Mouse (Mus musculus) ES-CJ7 (cell line): ENCODE results near the gene Cntrob.
A peak's percentile ranks its signal among the peaks of the same experiment; 100 is the strongest.

ENCODE experiments used
- DNase-seq: peaks from one replicate; pipeline ENCODE4 v3.0.0; 2011; ENCODE audit warnings: low read depth, low spot score

Gene Cntrob

DNA sequence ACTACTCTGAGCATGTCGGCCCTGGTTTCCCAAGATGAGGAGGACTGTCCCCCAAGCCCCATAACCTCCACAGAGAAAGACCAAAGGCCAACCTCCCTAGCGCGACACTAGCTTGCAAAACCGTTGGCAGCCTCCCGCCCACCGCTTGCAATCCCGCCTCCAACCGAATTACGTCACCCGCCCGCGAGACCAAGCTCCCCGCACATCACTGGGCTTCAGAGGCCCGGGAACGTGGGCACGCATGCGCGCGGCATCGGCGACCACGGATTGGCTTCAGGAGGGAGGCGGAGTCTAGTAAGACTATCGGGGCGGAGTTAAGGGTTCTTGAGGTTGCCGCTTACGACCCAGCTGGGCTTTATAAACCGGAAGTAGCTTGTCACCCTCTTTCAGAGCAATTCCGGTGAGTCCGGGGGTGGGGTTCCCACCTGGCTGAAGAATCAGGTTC is at the start of gene Cntrob, which contains the start of gene Trappc1:
Gene Cntrob, minus strand, starts transcription at position 109 of the 445 bp plus-strand sequence.
Gene Trappc1, plus strand, starts transcription at position 314 of the 445 bp plus-strand sequence.
- peak; percentile 100 for DNase-seq

DNA sequence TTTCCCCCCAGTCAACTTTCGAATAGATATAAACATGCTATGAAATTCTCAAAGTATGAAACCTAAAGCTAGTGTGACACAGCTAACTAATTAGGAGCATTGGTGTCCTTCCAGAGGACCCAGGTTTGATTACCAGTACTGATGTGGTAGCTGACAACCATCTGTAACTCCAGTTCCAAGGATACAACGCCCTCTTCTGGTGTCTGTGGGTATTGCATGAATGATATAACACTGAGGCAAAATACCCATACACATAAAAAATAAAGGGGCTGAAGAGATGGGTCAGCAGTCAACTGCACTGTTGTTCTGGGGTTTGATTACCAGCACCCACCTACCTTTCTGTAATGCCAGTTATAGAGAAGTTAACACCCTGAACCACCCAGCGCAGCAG is 49.2 kb upstream of the Cntrob start:
- peak; percentile 63 for DNase-seq

DNA sequence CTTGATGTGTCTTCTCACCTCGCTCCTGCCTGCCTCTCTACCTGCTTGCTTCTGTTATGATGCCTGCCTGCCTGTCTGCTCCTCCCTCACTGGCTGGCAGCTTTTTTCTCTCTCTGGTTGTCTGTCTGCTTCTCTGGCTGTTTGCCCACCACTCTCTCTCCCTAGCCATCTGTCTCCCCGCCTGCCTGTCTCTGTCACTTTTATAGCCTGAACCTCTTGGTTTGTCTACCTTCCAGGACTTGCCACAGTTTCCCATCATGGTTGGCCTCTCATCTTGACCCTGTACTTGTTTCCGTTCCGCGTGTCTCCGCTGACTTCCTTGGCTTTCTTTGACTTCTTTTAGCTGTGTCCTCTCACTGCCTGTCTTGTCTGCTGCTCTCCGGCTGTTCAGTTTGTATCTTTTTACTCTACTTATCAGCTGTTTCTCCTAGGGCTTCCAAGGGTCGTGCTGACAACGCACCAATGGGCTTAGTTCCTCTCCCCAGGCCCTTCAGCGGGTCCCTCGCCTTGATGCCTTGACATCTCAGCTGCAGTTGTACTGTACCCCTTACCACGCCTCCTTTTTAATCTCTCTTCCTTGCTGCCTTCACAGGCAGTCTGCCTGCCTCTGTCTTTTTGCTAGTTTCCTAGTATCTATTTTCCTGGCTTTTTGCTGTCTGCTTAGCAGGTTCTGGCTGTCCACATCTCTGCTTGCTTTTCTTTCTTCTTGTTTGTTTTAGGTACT is 48.6 kb upstream of the Cntrob start:
- DNase-seq: no peak

DNA sequence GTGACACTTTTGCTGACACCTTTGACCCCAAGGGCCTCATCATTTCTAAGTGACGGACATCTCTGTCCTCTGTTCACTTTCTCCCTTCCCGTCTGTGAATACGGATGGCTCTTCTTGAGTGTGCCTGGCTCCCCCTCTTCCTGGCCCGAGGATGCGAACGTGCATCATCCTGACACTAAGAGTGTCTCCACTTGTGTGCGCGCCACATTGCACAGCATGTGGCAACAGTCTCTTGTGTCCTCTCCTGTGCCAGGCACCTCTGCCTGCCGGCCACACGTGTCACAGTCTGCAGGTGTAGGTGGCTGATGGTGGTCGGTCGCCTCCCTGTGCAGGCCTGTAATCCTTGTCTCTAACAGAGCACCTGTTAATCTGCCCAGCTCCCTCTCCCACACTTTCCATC is 48.0 kb upstream of the Cntrob start:
- DNase-seq: no peak

DNA sequence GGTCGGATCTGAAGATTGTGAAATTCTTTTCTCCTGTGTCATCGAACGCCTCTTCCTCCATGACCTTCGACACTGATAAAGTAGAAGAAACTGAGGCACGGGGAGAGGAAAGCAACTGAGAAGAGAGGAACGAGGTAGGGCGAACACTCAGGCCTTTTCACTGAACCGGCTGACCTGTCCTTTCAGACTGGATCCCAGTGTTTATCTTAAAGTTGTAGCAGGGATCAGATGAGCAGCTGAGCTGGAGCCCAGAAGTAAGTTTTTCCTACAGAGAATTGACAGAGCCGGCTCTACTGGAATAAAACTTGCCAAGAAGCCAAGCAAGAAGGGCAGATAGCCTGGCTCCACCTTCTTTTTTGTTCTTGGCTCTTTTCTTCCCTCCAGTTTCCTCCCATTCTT is 47.2 kb upstream of the Cntrob start:
- no peak for DNase-seq

DNA sequence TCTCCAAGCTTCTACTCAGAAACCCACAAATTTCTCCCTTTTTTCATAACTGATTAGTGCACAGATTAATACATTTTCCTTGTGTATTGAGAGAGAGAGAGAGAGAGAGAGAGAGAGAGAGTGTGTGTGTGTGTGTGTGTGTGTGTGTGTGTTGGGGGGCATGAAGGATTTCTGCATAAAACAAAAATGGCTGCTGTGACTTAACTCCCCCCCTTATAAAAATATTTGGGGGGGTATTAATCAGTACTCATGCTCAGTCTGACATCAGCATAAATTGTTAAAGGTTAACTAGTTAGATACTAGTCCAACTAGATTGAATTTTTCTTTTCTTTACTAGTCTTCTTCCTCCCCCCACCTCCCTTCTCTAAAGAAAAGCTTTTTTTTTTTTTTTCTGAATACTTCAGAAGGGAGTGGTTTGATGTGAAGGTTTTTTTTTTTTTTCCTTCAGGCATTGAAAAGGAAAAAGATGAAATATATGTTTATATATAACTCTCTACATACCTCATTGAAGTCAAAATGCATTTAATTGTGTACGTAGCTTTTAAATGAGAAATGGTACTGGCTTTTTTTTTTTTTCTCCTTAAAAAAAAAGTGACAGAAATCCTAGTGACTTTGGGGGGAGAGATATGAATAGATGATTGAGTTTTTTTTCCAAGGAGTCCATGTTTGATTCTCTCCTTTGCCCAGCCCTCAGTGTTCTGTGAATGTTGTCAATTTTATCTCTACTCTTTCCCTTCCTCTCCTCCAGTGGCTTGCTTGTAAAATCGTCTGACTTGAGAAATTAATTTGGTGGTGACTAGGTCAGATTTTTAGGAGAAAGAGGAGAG is 46.6 kb upstream of the Cntrob start:
- DNase-seq: no peak

DNA sequence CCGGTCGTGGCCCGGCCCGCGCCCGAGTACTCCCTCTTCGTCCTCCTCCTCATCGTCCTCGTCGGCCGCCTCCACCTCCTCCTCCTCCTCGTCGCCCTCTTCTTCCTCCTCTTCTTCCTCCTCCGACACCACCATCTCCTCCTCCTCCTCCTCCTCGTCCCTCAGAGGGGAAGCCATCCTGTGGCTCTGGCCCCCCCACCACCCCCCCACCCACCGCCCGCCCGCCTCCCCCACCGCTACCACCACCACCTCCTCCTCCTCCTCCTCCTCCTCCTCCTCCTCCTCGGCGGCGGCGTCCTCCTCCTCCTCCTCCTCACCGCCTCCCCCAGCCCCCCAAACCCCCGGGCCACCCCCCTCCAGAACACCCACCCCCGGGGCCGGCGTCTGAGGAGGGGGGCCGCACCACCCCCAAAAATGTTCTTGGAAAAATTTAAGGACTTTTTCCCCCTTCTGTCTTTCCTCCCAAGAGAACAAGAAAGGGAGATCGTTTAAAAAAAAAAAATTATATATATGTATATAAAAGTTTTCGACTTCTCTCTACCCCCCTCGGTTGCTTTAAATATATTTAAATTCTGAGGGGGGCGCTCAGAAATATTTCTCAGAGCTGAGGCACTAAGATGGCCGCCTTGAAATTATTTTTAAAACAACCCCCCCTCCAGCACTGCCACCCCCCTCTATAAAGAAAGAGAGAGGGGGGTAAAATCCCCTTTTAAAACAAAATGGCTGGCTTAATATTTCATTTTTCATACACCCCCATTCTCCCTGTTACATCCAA is 45.8 kb upstream of the Cntrob start, which contains the start of gene Chd3:
Gene Chd3, minus strand, starts transcription at position 192 of the 775 bp plus-strand sequence.
- DNase-seq: no peak

DNA sequence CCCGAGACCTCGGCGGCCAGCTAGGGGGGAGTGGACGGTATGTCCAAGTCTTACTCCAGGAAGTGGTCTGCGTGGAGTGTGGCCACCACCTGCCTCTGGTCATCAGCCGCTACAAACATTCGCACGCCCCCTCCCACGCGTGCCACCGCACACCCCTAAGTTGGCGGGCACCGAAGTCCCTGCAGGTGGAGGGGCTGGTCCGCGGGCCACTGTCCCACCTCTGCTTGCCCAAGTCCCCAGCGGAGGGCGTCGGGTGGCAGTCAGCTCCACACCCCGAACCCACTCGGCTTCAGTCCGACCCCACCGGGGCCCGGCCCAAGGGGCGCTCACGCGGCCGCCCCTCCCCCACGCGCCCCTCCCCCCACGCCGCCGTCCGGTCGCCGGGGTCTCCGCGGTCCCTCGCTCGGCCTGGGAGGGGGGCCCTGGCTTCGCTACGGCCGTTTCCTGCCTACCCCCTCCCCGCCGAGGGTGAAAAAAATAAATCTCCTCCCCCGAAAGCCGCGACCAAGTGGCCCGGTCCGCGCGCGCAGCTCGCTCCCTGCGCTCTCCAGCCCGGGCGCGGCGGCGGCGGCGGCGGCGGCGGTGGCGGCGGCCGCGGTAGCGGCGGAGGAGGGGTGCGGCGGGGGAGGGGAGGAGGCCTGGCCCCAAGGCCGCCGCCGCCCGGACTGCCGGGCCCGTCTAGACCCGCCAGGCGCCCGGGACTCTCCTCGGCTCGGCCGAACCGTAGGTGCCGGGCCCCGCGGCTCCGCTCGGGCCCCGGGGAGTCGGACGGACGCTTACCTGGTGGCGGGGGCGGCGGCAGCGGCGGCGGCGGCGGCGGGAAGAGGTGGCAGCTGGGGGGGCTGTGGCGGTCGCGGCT is 45.0 kb upstream of the Cntrob start:
- no peak for DNase-seq

DNA sequence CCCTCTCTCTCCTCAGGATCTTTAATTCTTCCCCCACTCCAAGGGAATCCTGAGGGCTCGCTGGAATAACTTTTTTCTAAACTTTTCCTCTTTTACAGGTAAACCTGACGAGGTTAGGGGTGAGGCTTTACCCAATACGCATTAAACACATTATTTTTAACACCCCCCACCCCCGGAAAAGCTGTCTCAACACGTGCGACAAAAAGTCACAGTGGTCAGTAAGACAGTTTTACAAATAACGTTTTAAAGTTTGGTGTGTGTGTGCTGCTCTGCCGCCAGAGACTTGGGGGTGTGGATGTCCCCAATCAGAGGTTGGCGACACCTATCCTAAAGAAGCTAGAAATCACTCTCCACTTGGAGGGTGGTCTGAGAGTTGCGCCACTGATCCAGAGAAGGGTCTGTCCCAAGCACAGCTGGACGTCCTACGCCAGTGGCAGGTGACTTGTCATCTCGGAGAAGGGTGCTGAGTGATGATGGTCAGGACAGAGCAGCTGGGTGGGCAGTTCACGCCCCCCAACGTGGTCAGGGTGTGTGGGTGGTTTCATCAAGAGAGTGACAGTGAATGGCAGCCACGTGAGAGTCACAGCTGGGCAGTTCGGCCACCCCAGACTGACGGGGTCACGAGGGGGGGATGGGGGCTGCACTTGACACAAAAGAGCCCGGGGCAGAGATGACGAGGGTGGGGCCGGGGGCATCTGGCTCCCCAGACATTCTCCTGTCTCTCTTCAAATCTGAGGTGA is 44.2 kb upstream of the Cntrob start:
- DNase-seq: no peak

DNA sequence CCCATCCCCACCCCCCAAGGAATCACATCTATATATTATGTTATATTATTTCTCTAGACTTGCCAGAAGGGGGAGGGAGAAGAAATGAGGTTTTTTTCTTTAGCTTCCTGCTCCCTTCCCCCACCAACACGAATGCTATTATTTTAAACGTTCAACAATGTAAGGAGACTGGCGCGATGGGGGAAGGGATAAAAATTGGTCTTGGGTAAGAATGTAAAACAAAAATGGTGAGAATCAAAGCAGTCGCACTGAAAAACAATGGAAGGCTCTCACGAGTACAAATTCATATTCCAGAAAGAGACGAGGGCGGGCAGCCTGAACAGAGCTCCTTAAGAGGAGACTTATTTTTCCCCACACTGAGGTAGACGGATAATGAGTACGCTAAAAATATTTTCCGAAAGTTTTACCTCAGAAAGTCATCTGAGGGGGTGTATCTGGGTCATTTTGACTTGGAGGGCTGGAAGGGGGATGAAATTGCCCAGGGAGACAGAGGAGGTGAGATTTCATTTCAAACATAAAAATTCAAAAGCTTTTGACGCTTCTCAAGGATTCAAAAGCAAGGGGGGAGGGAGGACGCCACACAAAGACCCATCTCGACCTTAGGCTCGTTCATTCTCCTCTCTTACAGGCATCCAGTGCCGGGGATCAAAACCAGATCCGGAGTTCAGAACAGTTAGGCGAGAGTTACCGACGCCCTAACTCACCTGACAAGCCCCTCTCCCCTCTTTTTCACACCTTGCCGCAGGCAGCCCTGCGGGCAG is 43.5 kb upstream of the Cntrob start:
- DNase-seq: peak; percentile 58

DNA sequence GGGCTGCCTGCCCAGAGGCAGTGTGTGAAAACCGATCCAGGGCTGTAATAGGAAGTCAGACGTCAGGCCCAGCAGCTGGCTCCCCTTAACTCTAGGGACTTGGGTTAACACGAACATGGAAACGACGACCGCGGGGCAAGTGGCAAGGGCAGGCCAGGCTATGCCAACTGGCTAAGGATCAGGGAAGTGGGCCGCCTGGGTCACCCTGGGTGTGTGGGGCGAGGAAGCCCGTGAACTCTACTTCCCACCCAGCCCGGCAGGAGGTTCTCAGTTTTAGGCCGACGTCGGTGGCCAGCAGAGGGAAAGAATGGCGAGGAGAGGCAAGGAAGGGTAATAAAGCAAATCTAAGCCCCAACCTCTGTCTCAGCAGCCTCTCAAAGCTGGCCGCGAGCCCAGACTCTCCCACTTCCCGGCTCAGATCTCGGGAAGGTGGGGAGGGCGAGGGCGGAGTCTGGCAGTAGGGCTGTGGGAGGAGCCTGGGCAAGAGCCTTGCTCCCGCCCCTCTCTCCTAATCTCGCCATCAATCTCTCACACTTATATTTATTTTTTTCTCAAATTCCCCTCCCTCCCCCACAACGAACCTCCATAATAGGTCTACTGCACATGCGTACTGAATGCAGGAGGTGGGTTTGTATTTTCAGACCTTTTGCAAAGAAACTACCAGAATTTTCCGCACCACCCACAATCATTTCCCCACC is 42.7 kb upstream of the Cntrob start:
- DNase-seq: peak; percentile 78

DNA sequence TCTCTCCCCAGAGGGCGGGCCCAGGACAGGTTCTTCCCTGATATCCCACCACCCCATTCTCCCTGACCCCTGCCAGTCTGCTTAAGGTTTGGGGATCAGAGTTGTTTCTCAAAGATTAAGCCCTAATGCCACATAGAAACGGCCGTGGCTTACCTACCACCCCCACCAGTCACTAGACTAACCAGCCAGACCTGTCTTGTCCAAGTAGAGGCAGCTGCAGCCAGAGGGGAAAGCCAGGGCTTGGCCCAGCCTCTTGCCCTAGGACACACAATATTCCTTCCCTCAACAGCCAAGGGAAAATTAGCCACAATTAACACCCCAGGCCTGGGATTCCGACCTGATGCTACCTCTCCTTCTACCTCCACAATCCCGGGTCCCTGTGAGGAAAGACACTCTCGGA is 42.1 kb upstream of the Cntrob start:
- no peak for DNase-seq

DNA sequence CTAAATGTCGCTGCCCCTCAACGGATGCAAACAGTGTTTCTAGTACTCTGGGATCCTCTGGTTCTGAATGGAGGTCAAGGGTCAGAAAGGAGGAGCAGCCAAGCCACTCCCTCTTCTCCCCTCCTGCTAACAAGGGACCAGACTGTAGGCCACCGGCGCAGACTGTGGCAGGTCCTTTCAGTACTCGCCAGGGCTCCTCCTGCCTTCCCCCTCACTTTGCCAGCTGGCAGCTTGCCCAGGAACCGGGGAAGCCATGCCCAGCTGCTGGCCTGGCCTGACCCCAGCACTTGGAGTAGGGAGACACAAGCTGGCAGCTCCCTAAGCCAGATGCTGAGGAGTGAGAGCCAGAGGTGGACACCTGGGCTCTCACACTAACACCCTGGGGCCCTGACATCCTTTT is 41.3 kb upstream of the Cntrob start:
- no peak for DNase-seq

DNA sequence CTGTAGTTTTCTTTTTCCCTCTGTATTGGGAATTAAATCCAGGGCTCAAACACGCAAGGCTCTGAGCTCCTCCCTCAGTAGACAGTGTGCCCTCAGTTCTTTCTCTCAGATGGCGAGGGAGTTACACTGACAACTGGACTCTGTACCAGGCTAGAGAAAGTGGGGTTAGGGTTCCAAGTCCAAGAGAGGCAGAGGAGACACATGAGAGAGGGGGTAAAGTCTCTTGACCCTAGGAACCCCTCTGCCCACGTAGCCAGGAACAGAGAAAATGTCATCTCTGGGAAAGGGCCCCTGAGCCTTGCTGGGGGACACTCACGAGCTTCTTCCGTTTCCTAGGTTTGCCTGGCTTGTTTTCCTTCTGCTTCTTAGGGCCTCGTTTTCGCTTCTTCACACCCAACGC is 40.8 kb upstream of the Cntrob start:
- DNase-seq: no peak

DNA sequence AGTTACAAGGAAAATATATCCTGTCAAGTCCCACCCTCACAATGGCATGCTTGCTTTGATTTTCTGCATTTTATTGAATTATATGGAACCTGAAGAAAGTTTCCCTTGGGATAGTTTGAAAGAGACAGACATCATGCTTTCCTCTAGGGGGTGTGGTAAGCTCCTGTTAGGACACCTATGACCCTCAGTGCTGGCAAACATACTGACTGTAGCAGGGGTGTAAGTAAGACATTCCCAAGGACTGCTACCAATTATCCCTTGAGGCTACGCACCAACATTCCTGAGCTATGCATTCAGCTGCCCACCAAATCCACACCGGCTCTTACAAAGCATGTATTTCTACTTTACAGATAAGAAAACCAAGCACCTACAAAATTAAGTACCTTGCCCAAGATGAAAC is 38.9 kb upstream of the Cntrob start:
- DNase-seq: no peak

DNA sequence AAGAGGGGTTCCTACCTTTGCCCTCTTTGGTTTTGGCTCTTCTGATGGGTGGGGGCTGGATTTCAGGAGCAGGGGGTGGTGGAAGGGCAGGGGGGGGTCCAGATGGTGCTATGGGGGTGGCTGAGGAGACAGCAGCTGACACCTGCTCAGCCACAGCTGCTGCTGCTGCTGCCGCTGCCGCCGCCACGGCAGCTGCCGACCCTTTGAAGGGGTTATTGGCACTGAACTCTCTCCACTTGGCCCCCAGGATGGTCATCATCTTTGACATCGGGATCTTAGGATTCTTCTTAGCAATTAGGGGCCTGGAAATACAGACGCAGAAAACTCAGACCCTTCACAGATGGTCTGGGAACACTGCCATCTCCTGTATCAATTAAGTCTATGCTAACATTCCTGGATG is 38.4 kb upstream of the Cntrob start:
- DNase-seq: no peak

DNA sequence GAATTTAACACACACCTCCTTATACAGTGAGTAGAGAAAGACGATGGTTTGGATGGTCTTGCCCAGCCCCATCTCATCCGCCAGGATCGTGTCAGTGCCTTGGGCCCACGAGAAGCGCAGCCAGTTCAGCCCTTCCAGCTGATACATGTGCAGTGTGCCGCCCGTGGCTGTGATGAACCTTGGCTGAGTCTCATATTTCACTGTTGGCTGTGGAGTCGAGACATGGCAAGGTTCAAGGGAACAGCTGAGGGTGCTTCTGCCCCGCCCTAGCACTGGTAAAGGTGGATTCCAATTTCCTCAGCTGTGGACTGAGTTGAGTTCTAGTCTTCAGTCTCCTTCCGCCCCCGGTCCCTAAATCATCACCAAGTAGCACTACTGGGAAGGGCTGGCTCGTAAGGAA is 34.1 kb upstream of the Cntrob start:
- no peak for DNase-seq

DNA sequence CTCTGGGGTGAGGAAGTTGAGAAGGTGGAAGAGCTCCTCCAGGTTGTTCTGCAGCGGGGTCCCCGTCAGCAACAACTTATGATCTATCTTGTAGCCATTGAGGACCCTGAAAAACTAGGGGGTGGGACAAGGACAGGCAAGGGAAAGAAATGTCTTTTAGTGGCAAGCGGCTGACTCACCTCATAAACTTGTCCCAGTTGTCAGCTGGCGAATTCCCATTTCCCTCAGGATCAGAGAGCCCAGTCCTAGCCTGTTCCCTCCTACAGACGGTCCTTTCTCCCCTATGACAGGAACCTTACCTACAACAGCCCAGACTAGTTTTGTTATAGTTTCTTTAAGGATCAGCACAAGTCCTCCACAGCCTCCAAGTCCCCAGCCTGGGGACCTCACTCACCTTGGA is 33.0 kb upstream of the Cntrob start:
- no peak for DNase-seq

DNA sequence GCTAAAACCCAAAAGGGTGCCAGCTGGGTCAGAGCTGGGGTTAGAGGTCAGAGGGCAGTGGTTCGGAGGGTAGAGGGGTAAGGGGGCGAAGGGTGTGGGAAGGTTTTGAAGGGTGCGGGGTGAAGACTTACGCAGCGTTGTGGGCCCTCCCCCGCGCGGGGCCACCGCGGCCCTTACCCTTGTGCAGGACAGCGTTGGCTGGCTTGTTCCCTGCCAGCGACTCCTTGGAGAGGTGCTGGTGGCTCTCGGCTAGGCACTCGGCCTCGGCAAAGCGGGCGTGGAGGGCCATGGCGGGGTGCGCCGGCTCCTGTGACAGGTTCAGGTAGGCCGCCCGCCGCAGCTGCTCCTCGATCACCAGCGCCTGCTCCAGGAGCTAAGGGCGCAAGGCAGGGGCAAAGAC is 22.9 kb upstream of the Cntrob start:
- no peak for DNase-seq
